Mouse (Mus musculus): ENCODE measurements at regions not wholly inside any gene's neighbourhood (a gene's known extent, or its start where the extent isn't known, plus 50 kb on each side); places are given as distances from the start of the nearest gene placed in this dataset.
A peak's percentile ranks its signal among the peaks of the same experiment; 100 is the strongest.

GRCm38 (mm10) chr6:49523184-49523583 lies 127.8 kb downstream of the Stk31 start:
- DNase-seq (ENCODE audit: low spot score in 2 of 2), result no peak

- no peak for DNase-seq (ENCODE audit: low spot score in 2 of 2)
Measured at GRCm38 (mm10) chr6:49523696-49524095, 128.3 kb downstream of the Stk31 start.

DNA sequence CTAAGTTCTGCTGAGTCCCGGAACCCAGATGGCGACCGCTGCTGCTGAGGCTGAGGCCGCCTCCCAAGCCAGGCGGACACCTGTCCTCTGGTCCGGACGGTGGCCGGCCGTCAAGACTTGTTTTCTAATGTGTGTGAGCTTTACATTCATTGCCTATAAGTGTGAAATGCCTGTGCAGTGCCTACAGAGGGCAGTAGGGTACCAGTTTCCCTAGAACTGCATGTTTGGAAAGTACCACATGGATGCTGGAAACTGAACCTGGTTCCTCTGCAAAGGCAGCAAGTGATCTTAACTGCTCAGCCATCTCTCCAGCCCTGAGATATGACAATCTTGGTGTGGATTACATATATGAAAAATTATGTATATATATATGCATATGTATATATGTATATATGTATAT lies 138.6 kb downstream of the Stk31 start:
- no peak for DNase-seq (ENCODE audit: low spot score in 2 of 2)

DNA sequence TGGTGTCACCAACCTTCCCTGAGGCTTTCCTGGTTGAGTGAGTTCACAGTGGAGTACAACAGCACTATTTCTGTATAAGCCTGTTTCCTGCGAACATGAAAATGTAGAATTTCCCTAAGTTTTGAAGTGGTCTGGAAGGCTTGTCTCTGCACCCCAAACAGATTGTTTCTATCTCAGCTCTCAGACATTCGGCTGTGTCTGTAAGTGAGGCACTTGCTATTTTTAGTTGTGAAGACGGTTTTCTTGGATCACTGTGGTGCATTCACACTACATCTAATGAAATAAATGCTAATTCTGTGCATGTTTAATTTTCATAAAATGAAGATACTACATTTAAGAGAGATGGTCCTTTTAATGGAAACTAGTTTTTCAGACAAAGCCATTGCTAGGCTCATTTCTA lies 139.1 kb downstream of the Stk31 start:
- DNase-seq (ENCODE audit: low spot score in 2 of 2), result no peak

DNA sequence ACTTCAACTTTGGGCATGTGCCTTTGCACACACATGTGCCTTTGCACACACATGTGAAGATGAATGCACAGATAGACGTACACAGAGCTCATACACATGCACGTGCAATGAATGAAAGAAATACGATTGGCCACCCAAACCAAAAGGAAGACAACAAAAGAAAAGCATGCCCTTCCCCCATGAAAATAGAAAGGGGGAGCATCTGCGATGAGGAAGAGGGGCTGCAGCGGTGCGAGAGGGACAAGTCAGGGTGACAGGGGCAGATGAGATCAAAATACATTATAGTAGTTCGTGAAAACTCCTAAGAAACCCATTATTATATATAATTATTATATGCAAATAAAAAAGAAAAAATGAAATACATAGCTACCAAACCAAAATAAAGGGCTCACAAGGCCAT lies 149.5 kb downstream of the Stk31 start:
- DNase-seq (ENCODE audit: low spot score in 2 of 2), result no peak

GRCm38 (mm10) chr6:49555069-49555468 lies 159.7 kb downstream of the Stk31 start:
- no peak for DNase-seq (ENCODE audit: low spot score in 2 of 2)

DNA sequence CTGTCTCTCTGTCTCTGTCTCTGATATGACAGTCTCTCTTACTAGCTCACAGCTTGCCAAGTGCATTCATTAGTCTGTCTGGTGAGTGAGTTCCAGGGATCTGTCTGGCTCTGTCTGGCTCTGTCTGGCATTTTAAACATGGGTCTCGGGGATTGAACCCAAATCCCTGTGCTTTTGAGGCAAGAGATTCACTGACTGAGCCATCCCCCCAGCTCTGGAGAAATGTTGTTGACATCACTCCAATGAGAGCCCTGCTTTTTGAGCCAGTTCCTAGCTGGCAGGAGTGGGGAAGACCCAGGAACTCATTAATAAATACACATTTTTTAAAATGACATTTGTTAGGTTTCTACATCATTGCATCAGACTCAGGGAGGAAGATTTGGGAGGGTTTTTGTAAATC lies 163.1 kb downstream of the Stk31 start:
- no peak for DNase-seq (ENCODE audit: low spot score in 2 of 2)

DNA sequence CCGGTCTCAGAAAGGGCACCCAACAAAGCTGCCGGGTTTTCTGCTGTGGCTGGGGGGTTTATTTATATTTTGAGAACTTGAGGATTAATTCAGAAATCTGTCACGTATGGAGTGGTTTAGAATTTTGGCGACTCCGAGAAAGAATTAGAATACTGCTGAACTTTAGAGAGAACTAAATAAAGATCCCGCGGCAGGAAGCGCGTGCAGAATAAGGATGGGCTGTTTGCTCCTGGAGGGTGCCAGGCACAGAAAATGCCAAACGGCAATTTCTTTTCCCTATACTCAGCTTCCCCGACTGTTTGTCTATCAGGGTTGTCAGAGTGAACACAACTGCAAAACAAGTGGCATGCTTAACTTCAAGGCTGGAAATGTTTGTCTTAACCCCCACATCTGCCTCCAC lies 163.7 kb downstream of the Stk31 start:
- no peak for DNase-seq (ENCODE audit: low spot score in 2 of 2)

- DNase-seq (ENCODE audit: low spot score in 2 of 2), result no peak
Measured at GRCm38 (mm10) chr6:49578340-49578739, 182.9 kb downstream of the Stk31 start.

GRCm38 (mm10) chr6:49579691-49580090 lies 184.3 kb downstream of the Stk31 start:
- no peak for DNase-seq (ENCODE audit: low spot score in 2 of 2)

DNA sequence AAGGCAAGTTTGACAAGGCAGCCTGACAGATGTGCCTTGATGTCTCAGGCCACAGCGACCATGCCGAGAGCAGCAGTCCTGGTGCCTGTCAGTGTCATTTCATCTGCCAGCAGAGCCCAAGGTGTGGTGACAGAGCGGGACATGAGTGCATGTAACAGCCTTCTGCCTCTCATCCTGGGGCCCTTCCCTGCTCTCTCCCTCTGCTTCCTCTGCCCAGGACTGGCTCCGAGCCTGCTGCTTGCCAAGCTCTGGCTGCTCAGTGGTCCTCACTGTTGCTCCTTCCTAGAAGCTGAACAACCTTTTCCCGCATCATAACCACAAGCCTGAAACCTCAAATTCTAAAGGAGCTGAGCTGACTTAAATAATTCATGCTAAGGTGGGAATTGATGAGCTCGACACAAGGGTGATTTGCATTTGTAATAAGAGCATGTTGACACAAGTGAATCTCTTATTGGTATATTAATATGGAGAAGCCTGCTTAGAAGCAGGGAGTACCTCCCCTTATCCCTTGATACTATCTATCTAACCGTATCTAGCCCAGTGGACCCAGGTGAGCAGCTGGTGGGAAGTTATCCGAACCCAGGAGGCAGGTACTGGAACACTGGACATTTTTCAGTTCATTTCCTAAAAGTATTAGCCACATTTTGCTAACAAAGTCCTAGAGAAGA lies 186.8 kb downstream of the Stk31 start:
- DNase-seq (ENCODE audit: low spot score in 2 of 2), result no peak

GRCm38 (mm10) chr6:49586553-49586952 lies 191.1 kb downstream of the Stk31 start:
- no peak for DNase-seq (ENCODE audit: low spot score in 2 of 2)

GRCm38 (mm10) chr6:49588677-49589076 lies 193.3 kb downstream of the Stk31 start:
- DNase-seq (ENCODE audit: low spot score in 2 of 2), result no peak

DNA sequence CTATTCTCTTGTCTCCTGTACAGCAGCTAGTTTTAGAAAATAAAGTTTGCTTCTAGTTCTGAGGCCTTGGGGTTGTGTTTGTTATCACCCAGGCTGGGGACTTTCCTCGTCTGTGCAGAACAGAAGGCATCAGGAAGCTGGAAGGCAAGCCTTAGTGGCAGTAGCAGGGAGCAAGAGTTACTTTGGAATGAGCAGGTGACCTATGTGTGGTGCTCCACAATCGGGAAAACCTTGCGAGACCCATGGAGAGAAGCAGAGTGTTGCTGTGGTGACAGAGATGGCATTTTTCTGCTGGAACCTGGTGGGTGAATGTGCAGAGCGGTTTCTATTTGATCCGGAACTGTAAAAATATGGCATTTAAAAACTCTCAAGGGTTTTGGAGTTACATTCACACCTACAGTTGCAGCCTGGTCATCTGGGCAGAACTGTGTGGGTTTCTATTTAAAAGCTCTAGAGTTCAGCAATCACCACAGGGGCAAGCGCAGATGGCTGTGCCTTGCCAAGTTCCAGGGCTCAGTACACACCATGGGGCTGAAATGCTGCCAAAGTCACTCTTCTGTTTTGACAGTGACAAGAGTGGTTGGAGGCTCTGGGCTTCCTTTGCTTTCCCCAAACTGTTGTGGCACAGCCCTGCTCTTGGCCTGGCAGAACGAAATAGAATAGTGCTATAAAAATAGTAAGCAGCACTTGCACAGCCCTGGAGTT lies 195.7 kb downstream of the Stk31 start:
- DNase-seq (ENCODE audit: low spot score in 2 of 2), result peak; percentile 9 to 24

GRCm38 (mm10) chr6:49591632-49592000 lies 196.2 kb downstream of the Stk31 start:
- DNase-seq (ENCODE audit: low spot score in 2 of 2), result no peak

DNA sequence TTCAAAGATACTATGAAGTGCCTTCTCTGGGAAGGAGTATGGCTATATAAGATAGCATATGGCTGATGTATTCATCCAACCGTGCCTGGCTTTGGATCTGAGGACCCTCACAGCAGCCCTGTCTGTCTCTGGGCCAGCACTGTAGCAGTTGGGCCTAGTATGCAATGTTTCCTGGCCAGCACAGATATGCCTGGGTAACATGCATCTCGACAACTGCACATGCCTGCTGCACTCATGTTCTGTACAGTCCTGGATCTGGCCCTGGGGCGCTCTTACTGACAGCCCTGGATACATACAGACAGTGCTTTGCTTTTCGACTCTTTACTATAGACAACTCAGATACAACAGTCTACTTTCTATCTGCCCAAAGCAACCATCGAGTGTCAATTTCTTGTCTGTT lies 197.3 kb downstream of the Stk31 start:
- DNase-seq (ENCODE audit: low spot score in 2 of 2), result no peak

- DNase-seq (ENCODE audit: low spot score in 2 of 2), result no peak
Measured at GRCm38 (mm10) chr6:49603201-49603600, 207.8 kb downstream of the Stk31 start.

GRCm38 (mm10) chr6:49603844-49604243 lies 208.4 kb downstream of the Stk31 start:
- DNase-seq (ENCODE audit: low spot score in 2 of 2), result no peak

- no peak for DNase-seq (ENCODE audit: low spot score in 2 of 2)
Measured at GRCm38 (mm10) chr6:49606028-49606427, 210.6 kb downstream of the Stk31 start.

- no peak for DNase-seq (ENCODE audit: low spot score in 2 of 2)
Measured at GRCm38 (mm10) chr6:49606626-49607158, 211.3 kb downstream of the Stk31 start.

DNA sequence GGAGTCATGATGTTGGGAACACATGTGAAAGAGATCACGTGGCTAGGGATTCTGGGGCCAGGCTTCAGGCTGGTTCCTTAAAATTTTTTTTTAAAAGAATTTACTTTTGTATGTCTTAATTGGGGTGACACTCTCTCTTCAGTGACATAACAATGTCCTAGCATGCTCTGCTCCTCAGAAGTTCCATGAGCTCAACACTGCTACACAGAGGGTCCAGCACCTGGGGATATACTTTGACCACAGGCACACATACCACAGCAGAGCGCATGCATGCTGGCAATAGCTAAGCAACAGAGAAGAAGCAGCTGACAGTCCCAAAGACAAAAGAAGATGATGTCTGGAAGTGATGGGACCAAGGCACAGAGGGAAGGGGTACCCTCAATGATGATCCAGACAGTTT lies 198.4 kb upstream of the Npy start:
- DNase-seq (ENCODE audit: low spot score in 2 of 2), result no peak

DNA sequence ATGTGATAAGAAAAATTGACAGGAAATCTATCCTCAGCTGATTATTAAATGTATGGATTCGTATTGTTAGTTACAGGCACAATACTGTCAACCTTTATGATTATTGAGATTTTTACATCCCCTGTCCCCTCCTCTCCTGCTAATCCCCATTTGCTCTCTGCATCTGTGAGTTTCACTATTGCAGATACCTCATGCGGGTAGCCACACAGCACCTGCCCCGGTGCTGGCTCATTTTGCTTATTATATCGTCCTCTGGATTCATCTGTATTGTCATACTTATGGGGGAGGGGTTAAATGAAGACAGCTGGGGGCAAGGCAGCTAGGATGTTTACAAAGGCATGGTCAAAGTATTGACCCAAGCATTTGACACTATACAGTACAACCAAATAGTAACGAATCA lies 197.9 kb upstream of the Npy start:
- no peak for DNase-seq (ENCODE audit: low spot score in 2 of 2)

DNA sequence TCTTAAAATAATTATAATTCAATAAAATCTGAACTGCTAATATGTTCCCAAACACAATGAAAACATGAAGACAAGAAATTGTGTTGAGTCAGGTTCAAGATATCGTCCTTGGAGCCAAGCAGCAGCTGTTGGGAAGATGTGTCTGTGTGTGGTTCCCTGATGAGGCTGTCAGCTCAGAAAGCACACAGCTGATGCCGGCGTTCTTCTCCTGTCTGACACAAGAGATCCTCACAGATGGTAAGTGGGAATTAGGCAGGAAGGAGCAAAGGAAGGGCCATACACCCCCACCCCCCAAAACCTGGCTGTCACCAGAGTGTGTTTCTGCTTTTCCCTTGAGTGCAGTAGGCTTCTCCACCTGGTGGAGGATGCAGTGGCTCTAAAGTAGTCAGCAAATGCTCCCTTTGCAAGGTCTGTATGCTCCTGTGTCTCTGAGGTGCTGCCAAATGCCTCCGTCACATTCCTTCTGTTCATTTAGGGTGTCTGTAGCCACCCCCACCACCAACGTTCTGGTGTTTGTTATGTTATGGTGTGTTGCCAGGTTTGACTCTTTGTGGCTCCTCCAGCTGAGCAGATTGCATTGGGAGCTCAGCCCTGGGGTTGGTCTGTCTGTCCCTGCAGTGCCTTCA lies 188.9 kb upstream of the Npy start:
- no peak for DNase-seq (ENCODE audit: low spot score in 2 of 2)
